Mouse (Mus musculus) c-Kit-positive CD71-positive TER-119-negative erythroid progenitor cells, embryonic 14.5 days (primary cell): ENCODE results near the gene Aanat.
A peak's percentile ranks its signal among the peaks of the same experiment; 100 is the strongest.
"Not testable (repeated sequence)": the region's sequence is repeated elsewhere in the genome, so short reads cannot be mapped to it uniquely, and the experiment has no call there.

Experiments used
- DNase-seq: peaks from one replicate; pipeline ENCODE4 v3.0.0-alpha.2; 2013; ENCODE audit warnings: low read depth

The Aanat gene

GRCm38 (mm10) chr11:116611168-116611567 is 24.9 kb downstream of the Aanat start:
- DNase-seq, result not testable (repeated sequence)

GRCm38 (mm10) chr11:116611883-116612282 is 25.7 kb downstream of the Aanat start:
- DNase-seq, result no peak

- no peak for DNase-seq
Observed at GRCm38 (mm10) chr11:116612554-116612953, 26.3 kb downstream of the Aanat start.

GRCm38 (mm10) chr11:116613234-116613633 is 27.0 kb downstream of the Aanat start:
- DNase-seq, result no peak

GRCm38 (mm10) chr11:116615735-116616437 is 29.7 kb downstream of the Aanat start:
- DNase-seq, result peak; percentile 83

- no peak for DNase-seq
Observed at GRCm38 (mm10) chr11:116616438-116617118, 30.3 kb downstream of the Aanat start.

GRCm38 (mm10) chr11:116617641-116618040 is 31.4 kb downstream of the Aanat start:
- no peak for DNase-seq

- DNase-seq, result no peak
Observed at GRCm38 (mm10) chr11:116618666-116619065, 32.4 kb downstream of the Aanat start.

GRCm38 (mm10) chr11:116619156-116619555 is 32.9 kb downstream of the Aanat start:
- no peak for DNase-seq

GRCm38 (mm10) chr11:116619561-116619960 is 33.3 kb downstream of the Aanat start:
- no peak for DNase-seq

GRCm38 (mm10) chr11:116620073-116620472 is 33.8 kb downstream of the Aanat start:
- peak; percentile 80 for DNase-seq

GRCm38 (mm10) chr11:116620559-116621253 is 34.5 kb downstream of the Aanat start:
- DNase-seq, result no peak

GRCm38 (mm10) chr11:116621258-116621704 is 35.0 kb downstream of the Aanat start:
- no peak for DNase-seq

- no peak for DNase-seq
Observed at GRCm38 (mm10) chr11:116623281-116624124, 37.3 kb downstream of the Aanat start.

- no peak for DNase-seq
Observed at GRCm38 (mm10) chr11:116624131-116624832, 38.0 kb downstream of the Aanat start.

GRCm38 (mm10) chr11:116625081-116626000 is 39.1 kb downstream of the Aanat start:
- DNase-seq, result no peak

- DNase-seq, result no peak
Observed at GRCm38 (mm10) chr11:116626299-116627071, 40.3 kb downstream of the Aanat start, which contains the start of gene Rhbdf2. Gene Rhbdf2 (minus strand): TSS chr11:116627019.

GRCm38 (mm10) chr11:116627072-116628020 is 41.1 kb downstream of the Aanat start:
- DNase-seq, result no peak
